Mouse (Mus musculus): ENCODE measurements around the gene Tcf7.

Gene Tcf7

DNA sequence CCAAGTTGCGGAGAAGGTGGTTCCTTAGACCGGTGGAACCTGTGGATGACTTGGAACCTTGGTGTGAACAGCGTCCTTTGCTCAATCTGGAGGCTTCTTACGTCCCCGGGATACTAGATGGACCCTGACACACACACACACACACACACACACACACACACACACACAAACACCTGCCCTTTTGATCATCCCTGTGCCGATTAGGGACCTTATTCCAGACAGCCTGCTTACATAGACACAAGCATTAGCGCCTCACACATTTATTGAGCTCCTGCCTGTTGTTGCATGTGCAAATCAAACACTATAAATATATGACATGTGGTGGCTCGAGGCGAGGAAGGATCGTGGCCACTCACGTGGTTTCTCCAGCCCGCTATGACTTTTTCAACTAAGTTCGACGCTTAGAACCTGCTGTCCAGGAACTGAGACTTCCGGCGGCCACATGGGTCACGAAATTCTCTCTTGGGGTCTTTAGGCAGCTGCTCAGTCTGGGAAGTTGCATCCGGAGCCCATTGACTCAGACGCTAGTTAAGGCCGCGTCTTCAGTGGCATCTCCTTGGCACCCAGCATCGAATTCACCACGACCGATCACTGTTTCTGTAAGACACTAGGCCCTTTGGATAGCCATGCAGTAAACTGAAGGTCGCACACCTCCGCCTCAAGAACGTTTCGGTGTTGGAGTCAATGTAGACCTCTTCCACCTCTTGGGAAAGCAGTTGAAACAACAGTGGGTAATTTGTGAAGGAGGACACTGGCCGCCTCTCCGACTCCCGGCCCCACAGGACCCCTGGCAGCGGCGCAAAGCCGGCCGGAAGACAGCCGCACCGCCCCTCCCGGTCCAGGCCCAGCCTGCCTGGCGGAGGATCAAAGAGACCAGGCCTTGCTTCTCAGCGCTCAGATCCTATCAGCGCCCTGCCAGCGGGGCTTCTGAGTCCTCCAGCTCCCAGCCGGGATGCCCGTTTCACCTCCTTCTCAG, 1.1 kb upstream of the Tcf7 start:
- DNase-seq (ENCODE audit: low spot score in 2 of 2) = peak in 1 of 2 experiments; percentile 31

DNA sequence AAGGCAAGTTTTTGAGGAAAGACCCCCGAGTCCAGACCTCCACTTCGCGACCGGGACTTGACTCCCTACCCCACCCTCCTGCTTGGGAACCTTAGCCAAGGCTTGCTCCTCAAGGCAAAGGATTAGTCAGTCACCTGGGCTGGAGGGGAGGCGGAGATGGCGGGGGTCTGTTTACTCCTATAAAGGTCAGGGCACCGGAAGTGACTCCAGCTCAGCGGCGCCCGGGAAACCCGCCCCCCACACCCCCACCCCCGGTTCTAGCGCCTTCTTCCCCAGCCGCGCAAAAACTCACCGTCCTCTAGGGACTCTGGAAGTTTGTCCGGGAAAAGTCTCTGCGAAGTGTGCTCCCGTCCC, 417 bp downstream of the Tcf7 start:
- no peak for DNase-seq (ENCODE audit: low spot score in 2 of 2)

- no peak for DNase-seq (ENCODE audit: low spot score in 2 of 2)
Measured at GRCm38 (mm10) chr11:52281568-52282328, 1.1 kb downstream of the Tcf7 start.

DNA sequence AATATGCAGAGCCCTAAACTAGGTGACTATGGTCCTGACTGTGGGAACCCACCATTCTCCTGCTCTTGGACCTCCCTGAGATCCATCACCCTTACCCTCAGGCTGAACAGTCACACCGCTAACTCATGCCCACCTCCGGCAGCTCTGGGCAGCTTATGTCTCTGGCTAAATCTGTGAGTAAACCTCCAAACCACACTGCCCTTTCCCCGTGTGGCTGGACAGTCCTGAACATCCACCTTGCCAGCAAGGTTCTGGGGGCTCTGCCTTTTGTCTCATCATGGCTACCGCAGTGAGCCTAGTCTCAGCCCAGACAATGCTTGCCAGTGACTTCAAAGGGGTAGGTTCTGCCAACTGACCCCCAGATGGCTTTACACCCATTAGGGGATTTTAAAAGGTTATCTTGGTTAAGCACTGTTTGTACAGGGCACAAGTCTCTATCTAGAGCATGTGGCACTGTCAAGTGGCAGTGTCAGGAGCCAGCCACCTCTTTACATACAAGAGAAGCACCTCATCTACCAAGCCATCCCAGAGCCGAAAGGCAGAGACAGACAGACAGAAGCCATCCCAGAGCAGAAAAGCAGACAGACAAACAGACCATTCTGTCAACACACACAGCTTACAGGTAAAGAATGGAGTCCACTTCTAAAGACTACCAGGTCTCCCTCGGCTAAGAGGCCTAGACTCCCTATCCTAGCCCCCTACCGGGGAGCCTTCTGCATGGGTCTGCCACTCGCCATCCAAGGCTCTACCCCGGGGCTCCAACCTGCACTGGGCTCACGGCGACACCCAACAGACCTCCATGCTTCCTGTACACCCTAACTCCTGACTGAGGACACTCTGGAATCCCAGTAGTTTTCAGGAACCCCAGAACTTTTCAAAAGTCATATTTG, 2.0 kb downstream of the Tcf7 start:
- no peak for DNase-seq (ENCODE audit: low spot score in 2 of 2)

GRCm38 (mm10) chr11:52279611-52280145, 3.1 kb downstream of the Tcf7 start:
- DNase-seq (ENCODE audit: low spot score in 2 of 2) = no peak

DNA sequence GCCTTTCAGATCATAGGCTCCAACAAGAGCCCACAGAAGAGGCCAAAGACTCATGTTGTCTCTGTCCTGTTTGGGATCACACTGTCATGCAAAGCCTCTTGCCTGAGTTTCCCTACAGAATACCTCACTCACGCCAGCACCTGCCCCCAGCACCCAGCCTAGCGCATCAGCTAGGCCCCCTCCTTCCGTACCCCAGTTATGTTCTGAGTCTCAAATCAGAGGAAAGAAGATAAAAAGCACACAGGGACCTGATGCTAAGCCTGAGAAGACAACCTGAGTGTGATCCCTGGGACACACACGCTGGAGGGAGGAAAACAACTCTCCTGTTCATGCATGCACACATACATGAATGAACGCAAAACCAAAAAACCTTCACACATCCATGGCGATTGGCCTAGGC, 3.8 kb downstream of the Tcf7 start:
- no peak for DNase-seq (ENCODE audit: low spot score in 2 of 2)

GRCm38 (mm10) chr11:52278164-52278563, 4.7 kb downstream of the Tcf7 start:
- DNase-seq (ENCODE audit: low spot score in 2 of 2) = no peak

GRCm38 (mm10) chr11:52277433-52278150, 5.2 kb downstream of the Tcf7 start:
- no peak for DNase-seq (ENCODE audit: low spot score in 2 of 2)

DNA sequence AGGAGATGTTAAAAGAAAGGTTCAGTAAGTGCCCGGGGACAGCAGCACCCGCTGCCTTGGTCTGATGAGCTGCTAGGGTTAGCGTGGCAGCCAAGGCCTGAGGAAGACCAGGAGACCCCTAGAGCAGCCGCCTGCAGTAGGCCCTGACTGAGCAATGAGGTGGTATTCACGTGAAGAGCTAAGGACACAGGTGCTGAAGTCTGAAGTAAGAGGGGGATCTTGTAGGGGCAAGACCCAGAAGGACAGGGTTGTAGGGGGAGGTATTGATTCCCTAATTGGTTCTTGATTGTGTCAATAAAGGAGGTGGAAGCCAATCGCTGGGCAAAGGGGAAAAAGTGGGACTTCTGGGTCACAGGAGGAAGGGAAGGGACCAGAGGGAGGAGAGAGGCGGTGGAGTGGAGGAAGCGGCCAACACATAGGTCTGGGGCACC, 5.8 kb downstream of the Tcf7 start:
- DNase-seq (ENCODE audit: low spot score in 2 of 2) = no peak

DNA sequence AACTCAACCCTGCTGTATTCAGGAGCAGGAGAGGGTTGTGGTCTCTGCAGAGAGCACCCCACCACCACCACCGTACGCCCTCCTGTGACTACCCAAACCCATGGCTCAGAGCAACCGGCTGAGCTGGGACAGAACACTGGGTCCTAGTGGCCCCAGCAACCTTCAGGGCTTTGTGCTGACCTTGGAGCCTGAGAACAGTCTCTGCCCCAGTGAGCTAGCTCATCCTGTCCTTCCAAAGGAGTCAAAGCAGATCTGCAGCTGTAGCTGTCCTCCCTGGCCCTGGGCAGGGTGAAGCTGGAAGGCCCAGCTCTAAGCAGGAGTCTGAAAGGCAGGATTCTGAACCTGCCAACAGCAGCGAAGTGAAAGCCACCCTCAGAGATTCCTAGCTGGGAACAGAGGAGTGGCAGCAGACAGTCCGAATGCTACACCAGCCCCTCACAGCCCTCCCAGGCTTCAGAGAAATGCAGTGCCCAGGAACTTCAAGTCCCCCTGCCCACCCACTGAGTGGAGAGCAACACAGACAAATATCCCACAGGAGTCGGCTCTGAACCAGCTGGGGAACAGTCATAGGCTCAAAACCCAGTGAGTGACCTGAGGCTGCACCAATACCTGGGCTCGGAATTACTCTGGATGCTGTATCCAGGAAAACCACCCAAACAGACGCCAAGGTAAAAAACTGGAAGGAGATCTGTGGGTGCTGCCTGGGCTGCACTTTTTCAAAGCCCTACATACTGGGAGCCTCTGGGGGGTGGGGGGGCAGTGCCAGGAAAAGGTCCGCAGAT, 6.8 kb downstream of the Tcf7 start:
- no peak for DNase-seq (ENCODE audit: low spot score in 2 of 2)

DNA sequence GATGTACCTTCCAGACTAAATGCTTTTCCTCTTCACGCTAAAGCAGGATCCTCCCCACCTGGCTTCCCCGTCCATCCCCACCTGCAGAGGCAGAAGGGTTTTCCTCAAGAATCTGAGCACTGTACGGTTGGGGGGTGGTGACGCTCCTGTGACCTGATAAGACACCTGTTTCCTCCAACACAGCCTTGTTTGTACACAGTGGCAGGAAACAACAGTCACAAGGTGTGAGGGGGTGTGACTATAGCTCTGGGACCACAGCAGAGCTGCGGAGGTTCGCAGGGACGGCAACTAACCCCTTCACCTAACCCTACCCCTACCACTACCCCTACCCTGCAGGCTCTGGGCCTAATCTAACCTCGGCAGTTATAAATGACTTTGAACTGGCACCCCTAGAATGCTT, 7.4 kb downstream of the Tcf7 start:
- no peak for DNase-seq (ENCODE audit: low spot score in 2 of 2)

GRCm38 (mm10) chr11:52274456-52275112, 8.2 kb downstream of the Tcf7 start:
- no peak for DNase-seq (ENCODE audit: low spot score in 2 of 2)

GRCm38 (mm10) chr11:52273942-52274330, 8.9 kb downstream of the Tcf7 start:
- no peak for DNase-seq (ENCODE audit: low spot score in 2 of 2)

GRCm38 (mm10) chr11:52273183-52273941, 9.5 kb downstream of the Tcf7 start:
- no peak for DNase-seq (ENCODE audit: low spot score in 2 of 2)

- no peak for DNase-seq (ENCODE audit: low spot score in 2 of 2)
Measured at GRCm38 (mm10) chr11:52272619-52273018, 10.2 kb downstream of the Tcf7 start.

GRCm38 (mm10) chr11:52271765-52272495, 10.9 kb downstream of the Tcf7 start:
- no peak for DNase-seq (ENCODE audit: low spot score in 2 of 2)

GRCm38 (mm10) chr11:52269841-52270240, 13.0 kb downstream of the Tcf7 start:
- no peak for DNase-seq (ENCODE audit: low spot score in 2 of 2)

Data from cerebellum, postnatal 4 days (tissue).